Mouse (Mus musculus) intestine, embryonic 16.5 days (tissue): Measurements from ENCODE around the gene Dusp13. TPM values are rescaled to one million over a fixed set of nuclear protein-coding genes. Genes with fewer than 3 reads are reported as not detected.

Experiments used
- ATAC-seq: fragments of 200-750 bp; cut with Nextera tagmentation; 2 replicates; pipeline ENCODE4 v1.8.0; 2017; ENCODE audit warnings: moderate TSS enrichment, moderate library complexity
- H3K27ac ChIP-seq: fragments of 300-500 bp; sonication (generic); 2 replicates; pipeline ENCODE4 v1.5.1; 2014; ENCODE audit warnings: mild to moderate bottlenecking, low read length
- H3K27me3 ChIP-seq: fragments of 300-500 bp; sonication (generic); replicated peaks from 2 replicates; pipeline ENCODE4 v1.6.1; 2014; ENCODE audit warnings: low read length, control low read depth, mixed read lengths; ENCODE audit not compliant: control insufficient read depth, insufficient read depth
- H3K36me3 ChIP-seq: fragments of 300-500 bp; sonication (generic); 2 replicates; pipeline ENCODE4 v1.6.1; 2014; ENCODE audit warnings: low read length, control low read depth; ENCODE audit not compliant: control insufficient read depth, insufficient read depth
- H3K4me1 ChIP-seq: fragments of 300-500 bp; sonication (generic); 2 replicates; pipeline ENCODE4 v1.6.1; 2014; ENCODE audit warnings: low read length, control low read depth, mixed read lengths; ENCODE audit not compliant: control insufficient read depth, insufficient read depth
- H3K4me2 ChIP-seq: fragments of 300-500 bp; sonication (generic); 2 replicates; pipeline ENCODE4 v1.6.1; 2014; ENCODE audit warnings: low read depth, low read length, control low read depth
- H3K4me3 ChIP-seq: fragments of 300-500 bp; sonication (generic); 2 replicates; pipeline ENCODE4 v1.5.1; 2014; ENCODE audit warnings: mild to moderate bottlenecking, low read length
- H3K9ac ChIP-seq: fragments of 300-500 bp; sonication (generic); 2 replicates; pipeline ENCODE4 v1.6.1; 2014; ENCODE audit warnings: low read depth, low read length
- H3K9me3 ChIP-seq: fragments of 300-500 bp; sonication (generic); 2 replicates; pipeline ENCODE4 v1.6.1; 2016; ENCODE audit warnings: low read length, control low read depth; ENCODE audit not compliant: control insufficient read depth
- WGBS: fragments of 180-500 bp; shearing (Covaris S2); extraction: QIAGEN DNeasy Blood & Tissue Kit; methylation state at CpG from one replicate; pipeline ENCODE4 v1.1.7; 2014; 5-methylcytosine and 5-hydroxymethylcytosine counted together
- polyA plus RNA-seq: library from polyadenylated mRNA; unstranded; fragments of >200 nt; fragmentation: Nextera tagmentation; extraction: Ambion mirVana; gene quantifications from 2 replicates; pipeline ENCODE4 v1.2.1, GENCODE M21; 2015

Gene Dusp13
- polyA plus RNA-seq, 1 experiment from 2014 or later: not detected

- peak; percentile 86 for ATAC-seq
- no peaks in the 10 kb centered on the region for H3K27me3 ChIP-seq
- H3K4me2 ChIP-seq: peak within 1 kb of the TSS; percentile 83
- peak within 1 kb of the TSS; percentile 99 for H3K4me3 ChIP-seq
- H3K27ac ChIP-seq: peak within 1 kb of the TSS; percentile 91
- peak within 1 kb of the TSS; percentile 96 for H3K9ac ChIP-seq
- H3K4me1 ChIP-seq: peaks cover 15% of the 10 kb centered on the region
- H3K9me3 ChIP-seq: no peaks in the 10 kb centered on the region
- H3K36me3 ChIP-seq: no peaks in the 10 kb centered on the region
- WGBS: 7% methylated on average over 51 of the region's 52 CpGs
Measured at GRCm38 (mm10) chr14:21750008-21750880, 737 bp downstream of the Dusp13 start, which contains the start of gene Samd8. Samd8 (plus strand) TSS chr14:21750531.

DNA sequence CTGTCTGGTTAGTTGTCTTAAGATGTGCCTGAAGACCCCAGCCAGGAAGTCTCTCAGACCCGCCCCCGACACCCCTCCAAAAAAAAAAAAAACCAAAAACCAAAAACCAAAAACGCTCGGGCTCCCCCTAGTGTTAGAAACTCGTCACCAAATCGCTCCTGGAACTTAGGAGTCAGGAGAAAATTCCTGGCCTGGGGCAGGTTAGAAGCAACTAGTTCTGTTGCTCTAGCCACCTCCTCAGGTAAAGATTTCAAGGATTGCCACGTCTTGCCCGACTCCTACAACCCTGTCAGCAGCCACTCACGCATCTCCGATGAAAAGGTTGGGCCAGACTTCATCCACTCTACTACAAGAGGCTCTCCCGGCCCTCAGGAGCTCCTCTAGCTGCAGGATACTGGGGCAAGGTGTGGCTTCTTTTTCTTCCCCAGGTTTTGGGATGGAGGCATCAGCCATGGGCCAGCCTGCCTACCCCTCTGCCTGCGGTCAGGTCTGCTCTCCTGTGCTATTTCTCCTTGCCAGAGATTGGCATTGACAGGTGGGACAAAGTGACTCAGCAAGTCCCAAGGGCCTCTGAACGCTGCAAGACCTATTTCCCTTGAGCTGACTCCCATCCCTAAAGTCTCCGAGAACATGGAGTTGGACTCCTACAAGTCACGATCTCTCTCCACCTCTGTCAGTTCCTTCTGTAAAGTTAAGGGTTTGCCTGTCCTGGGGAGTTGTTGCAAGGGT lies 2.7 kb downstream of the Dusp13 start:
- H3K9ac ChIP-seq: no peak overlapping the region
- no peak overlapping the region for H3K4me2 ChIP-seq
- H3K9me3 ChIP-seq: no peaks in the 10 kb centered on the region
- WGBS: 37% methylated on average over 15 of the region's 15 CpGs
- ATAC-seq: no peak
- H3K36me3 ChIP-seq: no peaks in the 10 kb centered on the region
- H3K4me3 ChIP-seq: no peak overlapping the region
- peaks cover 12% of the 10 kb centered on the region for H3K4me1 ChIP-seq
- H3K27ac ChIP-seq: no peak overlapping the region
- H3K27me3 ChIP-seq: no peaks in the 10 kb centered on the region

DNA sequence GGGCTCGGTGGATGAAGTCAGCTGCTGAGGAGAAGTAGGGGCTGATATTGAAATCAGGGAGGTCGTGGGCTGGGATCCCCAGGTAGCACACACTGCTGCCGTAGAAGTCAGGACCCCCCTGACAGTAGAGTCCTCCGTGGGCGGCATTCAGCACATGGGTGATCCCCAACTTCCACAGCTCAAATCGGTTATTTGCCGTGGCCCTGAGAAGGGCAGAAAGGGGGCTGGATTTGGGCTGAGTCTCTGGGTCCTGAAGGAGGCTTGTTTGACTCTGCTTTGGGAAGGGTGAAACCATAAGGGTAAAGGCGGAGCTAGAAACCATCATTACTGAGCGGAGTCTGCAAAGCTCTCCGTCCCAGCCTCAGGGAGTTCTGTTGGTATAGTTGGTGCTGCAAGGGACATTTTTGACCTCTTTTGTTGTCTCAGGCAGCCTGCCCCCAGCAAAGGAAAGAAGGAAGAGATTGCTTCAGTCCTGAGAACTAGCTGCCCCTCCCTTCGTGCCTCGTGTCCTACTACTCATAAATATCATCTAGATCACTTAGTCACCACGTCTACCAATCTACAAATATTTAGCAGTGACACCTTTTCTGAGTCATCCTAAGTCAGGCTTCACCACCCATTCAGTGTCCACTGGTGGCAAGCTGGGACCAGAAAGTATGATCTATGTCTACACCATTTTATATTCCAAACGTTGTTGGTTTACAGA lies 3.4 kb downstream of the Dusp13 start:
- H3K27ac ChIP-seq: no peak overlapping the region

GRCm38 (mm10) chr14:21746846-21747245 lies 4.1 kb downstream of the Dusp13 start:
- Histone ChIP-seq H3K9me3 (no peaks in the 10 kb centered on the region), H3K27ac (no peak overlapping the region), H3K27me3 (no peaks in the 10 kb centered on the region), H3K4me2 (no peak overlapping the region), H3K9ac (no peak overlapping the region), H3K4me3 (no peak overlapping the region), H3K36me3 (no peaks in the 10 kb centered on the region), H3K4me1 (peaks cover 6% of the 10 kb centered on the region)
- WGBS: 81% methylated on average over 2 of the region's 2 CpGs
- no peak for ATAC-seq

More for the DNA sequence above, 3.4 kb downstream of the Dusp13 start:
- Histone ChIP-seq H3K9me3 (no peaks in the 10 kb centered on the region), H3K4me2 (no peak overlapping the region), H3K36me3 (no peaks in the 10 kb centered on the region), H3K9ac (no peak overlapping the region), H3K4me1 (peaks cover 9% of the 10 kb centered on the region), H3K27me3 (no peaks in the 10 kb centered on the region), H3K4me3 (no peak overlapping the region)
- WGBS: 71% methylated on average over 14 of the region's 14 CpGs
- no peak for ATAC-seq

GRCm38 (mm10) chr14:21746251-21746650 lies 4.7 kb downstream of the Dusp13 start:
- no peaks in the 10 kb centered on the region for H3K27me3 ChIP-seq
- no peak overlapping the region for H3K27ac ChIP-seq
- no peak overlapping the region for H3K9ac ChIP-seq
- no peaks in the 10 kb centered on the region for H3K36me3 ChIP-seq
- 86% methylated on average over 8 of the region's 8 CpGs for WGBS
- no peaks in the 10 kb centered on the region for H3K9me3 ChIP-seq
- ATAC-seq: no peak
- H3K4me3 ChIP-seq: no peak overlapping the region
- 0 out of 2 replicates have a peak, but pooled peaks cover 3% of the 10 kb centered on the region for H3K4me1 ChIP-seq
- no peak overlapping the region for H3K4me2 ChIP-seq

DNA sequence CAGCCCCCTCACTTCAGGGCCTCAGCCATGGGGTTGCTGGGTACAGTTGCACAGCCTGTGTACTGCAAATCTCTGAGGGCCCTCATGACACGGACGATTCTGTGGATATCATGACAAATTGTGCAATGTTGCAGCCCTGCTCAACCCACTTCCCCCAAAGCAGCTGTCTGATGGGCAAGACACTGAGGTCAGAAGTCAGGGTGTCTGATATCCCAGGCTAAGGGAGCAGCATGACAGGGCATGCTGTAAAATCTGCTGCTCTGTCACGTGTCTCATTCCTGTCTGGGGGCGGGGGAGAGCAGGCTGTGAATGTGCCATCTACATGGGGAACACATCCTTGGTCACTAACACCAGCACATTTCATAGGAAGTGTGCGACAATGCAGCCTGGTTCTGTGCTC lies 5.8 kb downstream of the Dusp13 start:
- H3K4me3 ChIP-seq: no peak overlapping the region
- ATAC-seq: no peak

GRCm38 (mm10) chr14:21744169-21744568 lies 6.8 kb downstream of the Dusp13 start:
- Histone ChIP-seq H3K4me1 (no peaks in the 10 kb centered on the region), H3K27me3 (no peaks in the 10 kb centered on the region), H3K27ac (no peak overlapping the region), H3K36me3 (no peaks in the 10 kb centered on the region), H3K9me3 (no peaks in the 10 kb centered on the region), H3K4me2 (no peak overlapping the region), H3K9ac (no peak overlapping the region), H3K4me3 (no peak overlapping the region)
- 78% methylated on average over 1 of the region's 1 CpGs for WGBS
- no peak for ATAC-seq

More for the DNA sequence above, 5.8 kb downstream of the Dusp13 start:
- no peaks in the 10 kb centered on the region for H3K27me3 ChIP-seq
- no peak overlapping the region for H3K27ac ChIP-seq
- H3K4me1 ChIP-seq: 0 out of 2 replicates have a peak, but pooled peaks cover 3% of the 10 kb centered on the region
- no peak overlapping the region for H3K9ac ChIP-seq
- 70% methylated on average over 5 of the region's 5 CpGs for WGBS
- no peaks in the 10 kb centered on the region for H3K36me3 ChIP-seq
- H3K9me3 ChIP-seq: no peaks in the 10 kb centered on the region
- H3K4me2 ChIP-seq: no peak overlapping the region

DNA sequence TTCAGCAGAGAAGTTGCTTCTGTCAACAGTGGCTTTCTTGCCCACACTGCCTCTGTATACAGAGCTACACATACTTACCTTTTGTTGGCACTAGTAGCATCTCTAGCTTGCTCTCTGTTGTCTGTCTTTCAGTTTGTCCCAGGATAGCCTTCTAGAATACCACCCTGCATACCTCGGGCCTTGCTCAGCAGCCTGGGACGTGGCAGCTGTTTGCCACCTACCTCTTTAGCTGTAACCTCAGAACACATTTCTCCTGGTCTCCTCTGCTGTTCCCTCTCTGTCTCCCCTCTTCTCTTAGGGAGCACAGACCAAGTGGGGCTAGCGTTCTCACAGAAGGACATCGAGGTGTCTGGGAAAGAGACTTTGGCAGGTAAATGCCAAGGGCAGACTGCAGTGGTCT lies 8.5 kb downstream of the Dusp13 start:
- WGBS: 94% methylated on average over 4 of the region's 4 CpGs
- no peak overlapping the region for H3K27ac ChIP-seq
- ATAC-seq: no peak
- H3K4me3 ChIP-seq: no peak overlapping the region
- no peaks in the 10 kb centered on the region for H3K27me3 ChIP-seq
- H3K9ac ChIP-seq: no peak overlapping the region
- H3K9me3 ChIP-seq: no peaks in the 10 kb centered on the region
- H3K4me1 ChIP-seq: no peaks in the 10 kb centered on the region
- no peak overlapping the region for H3K4me2 ChIP-seq
- H3K36me3 ChIP-seq: no peaks in the 10 kb centered on the region

- H3K36me3 ChIP-seq: no peaks in the 10 kb centered on the region
- no peak overlapping the region for H3K4me3 ChIP-seq
- H3K27ac ChIP-seq: no peak overlapping the region
- no peak overlapping the region for H3K4me2 ChIP-seq
- no peaks in the 10 kb centered on the region for H3K27me3 ChIP-seq
- 0 out of 2 replicates have a peak overlapping the region, but pooled peaks have one; percentile 13 for H3K9ac ChIP-seq
- H3K9me3 ChIP-seq: no peaks in the 10 kb centered on the region
- no peaks in the 10 kb centered on the region for H3K4me1 ChIP-seq
- peak; percentile 83 for ATAC-seq
- 20% methylated on average over 4 of the region's 4 CpGs for WGBS
Measured at GRCm38 (mm10) chr14:21741786-21742185, 9.2 kb downstream of the Dusp13 start.
